Mouse (Mus musculus): ENCODE data around the gene Sun1.

DNA sequence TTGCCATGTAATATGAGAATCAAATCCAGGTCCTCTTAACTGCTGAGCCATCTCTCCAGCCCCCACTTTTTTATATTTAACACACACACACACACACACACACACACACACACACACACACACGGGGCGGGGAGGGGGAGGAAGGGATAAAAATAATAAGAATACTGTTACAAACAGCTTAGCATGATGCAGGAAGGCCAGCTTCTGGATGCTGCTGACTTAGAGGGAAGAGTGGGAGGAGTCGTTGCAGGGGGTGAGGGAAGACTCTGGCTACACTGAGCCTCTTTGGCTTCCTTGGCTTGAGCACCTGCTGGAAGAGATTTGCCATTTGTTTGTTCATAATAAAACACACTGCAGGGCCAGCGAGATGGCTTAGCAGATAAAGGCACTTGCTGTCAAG is 15.5 kb upstream of the Sun1 start:
- TF ChIP-seq POLR2A (IDR thresholded peaks at IDR 0.05; ENCODE audit: low read depth, low read length) (no peak), CTCF (IDR thresholded peaks at IDR 0.05; ENCODE audit: borderline replicate concordance, insufficient read depth, low read length) (no peak)

Measured in embryonic fibroblast, embryonic 13.5 days (primary cell).